ENCODE assay signal across 21 mouse cellular contexts in genomic region chr9:47728852-47729251, GRCm38 (mm10).
DNase-seq lines count a peak whose midpoint lies in the region; ATAC-seq and TF ChIP-seq lines count a peak whose summit lies in the region.
"Had no signal": no experiment of that assay in that cellular context is flagged by ENCODE, and none has a peak within 500 bp of the region (broad histone marks: within the 10 kb centered on the region; RNA-seq: fewer than 3 reads in every experiment).

No protein-coding gene starts in this region.

- peak overlapping the region; percentile 40; the same call in 1 of the 2 replicates for H3K27ac ChIP-seq in forebrain, postnatal 0 days (ENCODE audit: low read depth, low read length)
- H3K27ac ChIP-seq in forebrain, embryonic 13.5 days, result no peak overlapping the region
- peak overlapping the region; percentile 57 for H3K27ac ChIP-seq in midbrain, embryonic 13.5 days
- H3K27ac ChIP-seq in midbrain, embryonic 11.5 days (ENCODE audit: low read depth, low read length), result no peak overlapping the region
- H3K27ac ChIP-seq in hindbrain, postnatal 0 days, result 0 out of 2 replicates have a peak overlapping the region, but pooled peaks have one; percentile 38
- H3K27ac ChIP-seq: embryonic facial prominence, embryonic 10.5 days; limb, embryonic 12.5 days; liver, embryonic 15.5 days; stomach, embryonic 15.5 days had no signal

- WGBS in forebrain, postnatal 0 days, result 30% methylated on average over 5 of the region's 5 CpGs
- 36% methylated on average over 5 of the region's 5 CpGs for WGBS in forebrain, embryonic 13.5 days
- 45% methylated on average over 5 of the region's 5 CpGs for WGBS in midbrain, embryonic 13.5 days
- WGBS in midbrain, embryonic 11.5 days, result 61% methylated on average over 5 of the region's 5 CpGs
- WGBS in hindbrain, postnatal 0 days, result 38% methylated on average over 5 of the region's 5 CpGs

- peak; percentile 56; the same call in 1 of the 2 replicates for ATAC-seq in forebrain, postnatal 0 days
- ATAC-seq in forebrain, embryonic 13.5 days, result no peak
- no peak for ATAC-seq in midbrain, embryonic 13.5 days
- no peak for ATAC-seq in midbrain, embryonic 11.5 days (ENCODE audit: low FRiP score)
- ATAC-seq in hindbrain, postnatal 0 days, result no peak

- TF ChIP-seq CTCF in forebrain, postnatal 0 days (IDR thresholded peaks at IDR 0.05; ENCODE audit: low read depth), result no peak
- no peak for TF ChIP-seq CTCF in hindbrain, postnatal 0 days (IDR thresholded peaks at IDR 0.05; ENCODE audit: low read depth)

- H3K4me3 ChIP-seq in forebrain, postnatal 0 days (ENCODE audit: low read depth, low read length), result no peak overlapping the region
- no peak overlapping the region for H3K4me3 ChIP-seq in forebrain, embryonic 13.5 days
- no peak overlapping the region for H3K4me3 ChIP-seq in midbrain, embryonic 13.5 days (replicated peaks)
- no peak overlapping the region for H3K4me3 ChIP-seq in midbrain, embryonic 11.5 days (ENCODE audit: low read depth, low read length)
- H3K4me3 ChIP-seq in hindbrain, postnatal 0 days (ENCODE audit: low read length), result no peak overlapping the region
- H3K4me3 ChIP-seq: embryonic facial prominence, embryonic 10.5 days; limb, embryonic 12.5 days; liver, embryonic 15.5 days; midbrain, embryonic 12.5 days; stomach, embryonic 15.5 days had no signal

- DNase-seq in forebrain, postnatal 0 days, result no peak
- DNase-seq in midbrain, embryonic 11.5 days (ENCODE audit: low spot score, missing footprints), result no peak
- DNase-seq in hindbrain, postnatal 0 days (ENCODE audit: low spot score), result no peak
- peak; percentile 52 to 75 for DNase-seq in right cerebral cortex, postnatal 36 days (ENCODE audit: low spot score in 2 of 2)
- no peak for DNase-seq in spleen, postnatal 4 days (ENCODE audit: low spot score in 2 of 2)
- DNase-seq in yolk sac, embryonic 10.5 days (ENCODE audit: low spot score), result no peak
- DNase-seq: adrenal gland, adult 8-10 months; cerebellum, postnatal 14 days; heart, postnatal 36 days; kidney, adult 18-20 months; kidney, postnatal 36 days; lung, postnatal 14 days; thymus, postnatal 25 days had no signal

- peaks cover 7% of the 10 kb centered on the region for H3K4me1 ChIP-seq in forebrain, postnatal 0 days (ENCODE audit: insufficient read depth)
- H3K4me1 ChIP-seq in forebrain, embryonic 13.5 days, result peaks cover 25% of the 10 kb centered on the region; the same call in 1 of the 2 replicates
- peaks cover 35% of the 10 kb centered on the region for H3K4me1 ChIP-seq in midbrain, embryonic 13.5 days (replicated peaks)
- H3K4me1 ChIP-seq in midbrain, embryonic 11.5 days (ENCODE audit: control insufficient read depth, insufficient read depth, low read length), result no peaks in the 10 kb centered on the region
- H3K4me1 ChIP-seq in hindbrain, postnatal 0 days (ENCODE audit: insufficient read depth, low read length), result 0 out of 2 replicates have a peak, but pooled peaks cover 5% of the 10 kb centered on the region
- H3K4me1 ChIP-seq: liver, embryonic 15.5 days; stomach, embryonic 15.5 days had no signal

- H3K27me3 ChIP-seq in forebrain, postnatal 0 days (ENCODE audit: insufficient read depth, low read length), result no peaks in the 10 kb centered on the region
- no peaks in the 10 kb centered on the region for H3K27me3 ChIP-seq in forebrain, embryonic 13.5 days
- H3K27me3 ChIP-seq in midbrain, embryonic 13.5 days, result no peaks in the 10 kb centered on the region
- H3K27me3 ChIP-seq in midbrain, embryonic 11.5 days (ENCODE audit: control insufficient read depth, insufficient read depth, low read length), result no peaks in the 10 kb centered on the region
- no peaks in the 10 kb centered on the region for H3K27me3 ChIP-seq in hindbrain, postnatal 0 days (ENCODE audit: insufficient read depth, low read length)
- H3K27me3 ChIP-seq: limb, embryonic 12.5 days; liver, embryonic 15.5 days; midbrain, embryonic 12.5 days; stomach, embryonic 15.5 days had no signal

- H3K36me3 ChIP-seq in forebrain, postnatal 0 days (ENCODE audit: insufficient read depth), result no peaks in the 10 kb centered on the region
- H3K36me3 ChIP-seq in forebrain, embryonic 13.5 days (ENCODE audit: poor library complexity, severe bottlenecking), result no peaks in the 10 kb centered on the region
- H3K36me3 ChIP-seq in midbrain, embryonic 13.5 days, result no peaks in the 10 kb centered on the region
- H3K36me3 ChIP-seq in midbrain, embryonic 11.5 days (ENCODE audit: control insufficient read depth, insufficient read depth, low read length), result no peaks in the 10 kb centered on the region
- no peaks in the 10 kb centered on the region for H3K36me3 ChIP-seq in hindbrain, postnatal 0 days (ENCODE audit: insufficient read depth, low read length)
- H3K36me3 ChIP-seq: embryonic facial prominence, embryonic 10.5 days; limb, embryonic 12.5 days; liver, embryonic 15.5 days; midbrain, embryonic 12.5 days; stomach, embryonic 15.5 days had no signal

- no peaks in the 10 kb centered on the region for H3K9me3 ChIP-seq in forebrain, postnatal 0 days (ENCODE audit: low read length)
- no peaks in the 10 kb centered on the region for H3K9me3 ChIP-seq in forebrain, embryonic 13.5 days (replicated peaks)
- no peaks in the 10 kb centered on the region for H3K9me3 ChIP-seq in midbrain, embryonic 13.5 days
- no peaks in the 10 kb centered on the region for H3K9me3 ChIP-seq in midbrain, embryonic 11.5 days (ENCODE audit: control insufficient read depth, low read length)
- H3K9me3 ChIP-seq in hindbrain, postnatal 0 days (ENCODE audit: low read length), result no peaks in the 10 kb centered on the region
- H3K9me3 ChIP-seq: embryonic facial prominence, embryonic 10.5 days; limb, embryonic 12.5 days; liver, embryonic 15.5 days; midbrain, embryonic 12.5 days; stomach, embryonic 15.5 days had no signal

- H3K9ac ChIP-seq in forebrain, postnatal 0 days, result no peak overlapping the region
- H3K9ac ChIP-seq in forebrain, embryonic 13.5 days, result no peak overlapping the region
- no peak overlapping the region for H3K9ac ChIP-seq in midbrain, embryonic 13.5 days (replicated peaks)
- no peak overlapping the region for H3K9ac ChIP-seq in midbrain, embryonic 11.5 days (ENCODE audit: low read length)
- no peak overlapping the region for H3K9ac ChIP-seq in hindbrain, postnatal 0 days (replicated peaks; ENCODE audit: low read length)
- H3K9ac ChIP-seq: limb, embryonic 12.5 days; liver, embryonic 15.5 days; midbrain, embryonic 12.5 days; stomach, embryonic 15.5 days had no signal

- H3K4me2 ChIP-seq in forebrain, postnatal 0 days (ENCODE audit: low read depth), result no peak overlapping the region
- H3K4me2 ChIP-seq in forebrain, embryonic 13.5 days, result no peak overlapping the region
- no peak overlapping the region for H3K4me2 ChIP-seq in midbrain, embryonic 13.5 days (replicated peaks)
- no peak overlapping the region for H3K4me2 ChIP-seq in midbrain, embryonic 11.5 days
- H3K4me2 ChIP-seq in hindbrain, postnatal 0 days (ENCODE audit: low read depth, low read length), result no peak overlapping the region
- H3K4me2 ChIP-seq: heart, embryonic 11.5 days; limb, embryonic 12.5 days; liver, embryonic 15.5 days; midbrain, embryonic 12.5 days; stomach, embryonic 15.5 days had no signal

Comparison
In these comparisons a context has a peak if more than half of its experiments do, and no peak if none do; other contexts are left out.
1. H3K27ac ChIP-seq: peak in forebrain, postnatal 0 days (single experiment), midbrain, embryonic 13.5 days (single experiment) and hindbrain, postnatal 0 days (single experiment); none in forebrain, embryonic 13.5 days (single experiment) and midbrain, embryonic 11.5 days (single experiment).
2. DNase-seq: peak in right cerebral cortex, postnatal 36 days (2 of 2); none in forebrain, postnatal 0 days (single experiment), midbrain, embryonic 11.5 days (single experiment), hindbrain, postnatal 0 days (single experiment), spleen, postnatal 4 days (0 of 2) and yolk sac, embryonic 10.5 days (single experiment).